In genomic region chr13:38152429-38153035, GRCm38 (mm10) we compare ENCODE assay signal across 8 mouse cellular contexts. TPM values are rescaled to one million over a fixed set of nuclear protein-coding genes. Genes with fewer than 3 reads are reported as not detected.
DNase-seq lines count a peak whose midpoint lies in the region; ATAC-seq and TF ChIP-seq lines count a peak whose summit lies in the region.

No protein-coding gene starts in this region.

- TF ChIP-seq CTCF in stomach, postnatal 0 days (IDR thresholded peaks at IDR 0.05; ENCODE audit: low read depth): peak; percentile 37

- peak overlapping the region; percentile 81 for H3K9ac ChIP-seq in heart, embryonic 16.5 days (ENCODE audit: low read length)
- peak overlapping the region; percentile 65 for H3K9ac ChIP-seq in stomach, postnatal 0 days (ENCODE audit: low read length)

- H3K9me3 ChIP-seq in heart, embryonic 16.5 days (replicated peaks; ENCODE audit: control insufficient read depth, low read length): no peaks in the 10 kb centered on the region
- H3K9me3 ChIP-seq in stomach, postnatal 0 days (ENCODE audit: control insufficient read depth, low read length): no peaks in the 10 kb centered on the region

- H3K27ac ChIP-seq in heart, embryonic 16.5 days (ENCODE audit: low read length): peak overlapping the region; percentile 97
- H3K27ac ChIP-seq in stomach, postnatal 0 days (replicated peaks): peak overlapping the region; percentile 95

- peaks cover 34% of the 10 kb centered on the region for H3K4me1 ChIP-seq in heart, embryonic 16.5 days (ENCODE audit: control insufficient read depth, insufficient read depth, low read length)
- 0 out of 2 replicates have a peak, but pooled peaks cover 2% of the 10 kb centered on the region for H3K4me1 ChIP-seq in stomach, postnatal 0 days (replicated peaks; ENCODE audit: control insufficient read depth, insufficient read depth)

- H3K27me3 ChIP-seq in heart, embryonic 16.5 days (ENCODE audit: control insufficient read depth, insufficient read depth, low read length): peaks cover 6% of the 10 kb centered on the region; the same call in 1 of the 2 replicates
- H3K27me3 ChIP-seq in stomach, postnatal 0 days (ENCODE audit: control insufficient read depth, insufficient read depth, low read length): no peaks in the 10 kb centered on the region

- H3K4me3 ChIP-seq in heart, embryonic 16.5 days (ENCODE audit: low read length): peak overlapping the region; percentile 78
- H3K4me3 ChIP-seq in stomach, postnatal 0 days (ENCODE audit: low read depth, low read length): peak overlapping the region; percentile 60

- peak; percentile 54 for ATAC-seq in common myeloid progenitor, adult 5-6 weeks (replicated peaks; ENCODE audit: low read depth, poor library complexity, severe bottlenecking)
- ATAC-seq in heart, embryonic 16.5 days (replicated peaks; ENCODE audit: extremely low read depth, insufficient read depth, low FRiP score): peak; percentile 43
- ATAC-seq in megakaryocyte, adult 5-6 weeks (ENCODE audit: poor library complexity, severe bottlenecking): peak; percentile 63
- peak; percentile 74 for ATAC-seq in stomach, postnatal 0 days (ENCODE audit: low FRiP score, low TSS enrichment)

- H3K36me3 ChIP-seq in heart, embryonic 16.5 days (ENCODE audit: control insufficient read depth, insufficient read depth): no peaks in the 10 kb centered on the region
- H3K36me3 ChIP-seq in stomach, postnatal 0 days (ENCODE audit: control insufficient read depth, insufficient read depth, low read length): no peaks in the 10 kb centered on the region

- TF ChIP-seq EP300 in stomach, postnatal 0 days (optimal IDR thresholded peaks at IDR 0.05): no peak

- peak; percentile 19 to 74 for DNase-seq in adrenal gland, adult (ENCODE audit: inconsistent age in 2 of 2, low spot score in 1 of 2)
- DNase-seq in adrenal gland, postnatal 4 days (ENCODE audit: low spot score in 2 of 2): no peak
- peak; percentile 16 to 57 for DNase-seq in kidney, postnatal 25 days
- DNase-seq in stomach, postnatal 0 days (ENCODE audit: low spot score): peak; percentile 85
- no peak for DNase-seq in frontal cortex, adult 2 months (ENCODE audit: extremely low spot score in 1 of 2, low spot score in 1 of 2)

- peak overlapping the region; percentile 73 for H3K4me2 ChIP-seq in heart, embryonic 16.5 days (ENCODE audit: low read depth, low read length)
- peak overlapping the region; percentile 63 for H3K4me2 ChIP-seq in stomach, postnatal 0 days (replicated peaks; ENCODE audit: low read depth)

- under 1% methylated on average over 31 of the region's 31 CpGs for WGBS in heart, embryonic 16.5 days
- WGBS in stomach, postnatal 0 days: 3% methylated on average over 31 of the region's 31 CpGs

RNA-seq across cellular contexts. Expression of gene Dsp, which starts 1.4 kb away (rescaled TPM):
- 1 to 10 TPM; 3.6 to 7.2 TPM for total RNA-seq in adrenal gland, postnatal 4 days (2021)
- 0.15 and 0.55 TPM in 2 replicates for total RNA-seq in common myeloid progenitor, adult 5-6 weeks (2017)
- 40.0 and 44.1 TPM in 2 replicates for polyA plus RNA-seq in heart, embryonic 16.5 days (2015; fragmentation: Nextera tagmentation; extraction: Ambion mirVana)
- total RNA-seq in megakaryocyte, adult 5-6 weeks (2015): 0.23 and 0.29 TPM in 2 replicates
- total RNA-seq in megakaryocyte, adult 5-6 weeks (2017): 0.15 and 0.37 TPM in 2 replicates
- 36.1 and 36.5 TPM in 2 replicates for polyA plus RNA-seq in stomach, postnatal 0 days (2015; fragmentation: Nextera tagmentation; extraction: Ambion mirVana)
- polyA plus RNA-seq in frontal cortex, adult 2 months (2012; rRNA removed): 0.34 and 0.36 TPM in 2 replicates

RNA-seq across cellular contexts. Expression of gene Snrnp48, which starts 52.2 kb away (rescaled TPM):
- total RNA-seq in adrenal gland, postnatal 4 days (2021): 10 to 100 TPM; 22.0 to 23.2 TPM
- 133 and 206 TPM in 2 replicates for total RNA-seq in common myeloid progenitor, adult 5-6 weeks (2017)
- 23.4 and 25.2 TPM in 2 replicates for polyA plus RNA-seq in heart, embryonic 16.5 days (2015; fragmentation: Nextera tagmentation; extraction: Ambion mirVana)
- 37.0 and 37.7 TPM in 2 replicates for total RNA-seq in megakaryocyte, adult 5-6 weeks (2015)
- total RNA-seq in megakaryocyte, adult 5-6 weeks (2017): 69.6 and 86.7 TPM in 2 replicates
- 18.1 and 19.4 TPM in 2 replicates for polyA plus RNA-seq in stomach, postnatal 0 days (2015; fragmentation: Nextera tagmentation; extraction: Ambion mirVana)
- 27.8 and 29.1 TPM in 2 replicates for polyA plus RNA-seq in frontal cortex, adult 2 months (2012; rRNA removed)

Comparison
In these comparisons a context has a peak if more than half of its experiments do, and no peak if none do; other contexts are left out.
1. DNase-seq: peak in adrenal gland, adult (2 of 2), kidney, postnatal 25 days (2 of 2) and stomach, postnatal 0 days (single experiment); none in adrenal gland, postnatal 4 days (0 of 2) and frontal cortex, adult 2 months (0 of 2).
2. Peak in every context shown above with its lines, with median percentiles within 50 percentile points of each other: ATAC-seq.